Mouse (Mus musculus) kidney, adult 9 months (tissue): Measurements from ENCODE around the gene Zhx3.

Experiments used
- DNase-seq: peaks from one replicate; pipeline ENCODE4 v3.0.0; 2022

Gene Zhx3

DNA sequence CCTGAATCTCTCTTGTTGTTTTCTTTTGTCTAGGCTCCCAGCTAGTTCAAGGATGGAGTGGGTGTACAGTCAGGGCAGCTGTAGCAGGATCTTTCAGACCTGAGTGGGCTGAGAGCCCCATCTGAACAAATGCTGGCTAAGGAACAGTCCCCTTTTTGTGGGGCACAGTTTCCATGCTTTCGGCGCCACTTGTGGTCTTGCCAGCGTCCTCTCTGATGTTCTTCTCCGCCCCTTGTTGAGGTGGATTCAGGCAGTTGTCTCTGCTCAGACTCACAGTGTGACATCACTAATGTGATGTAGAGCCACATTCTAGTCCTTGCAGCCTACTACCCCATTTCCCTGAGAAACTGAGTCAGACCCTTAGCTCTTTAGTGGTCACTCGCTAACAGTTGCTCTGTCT lies 126.2 kb downstream of the Zhx3 start:
- DNase-seq: no peak

- DNase-seq: no peak
Observed at GRCm38 (mm10) chr2:160745497-160745896, 127.3 kb downstream of the Zhx3 start.

GRCm38 (mm10) chr2:160744823-160745210 lies 128.0 kb downstream of the Zhx3 start:
- no peak for DNase-seq

GRCm38 (mm10) chr2:160744040-160744822 lies 128.6 kb downstream of the Zhx3 start:
- peak; percentile 79 for DNase-seq

- no peak for DNase-seq
Observed at GRCm38 (mm10) chr2:160742161-160742609, 130.6 kb downstream of the Zhx3 start.

- DNase-seq: no peak
Observed at GRCm38 (mm10) chr2:160741580-160741979, 131.2 kb downstream of the Zhx3 start.

GRCm38 (mm10) chr2:160740521-160741156 lies 132.2 kb downstream of the Zhx3 start:
- DNase-seq: no peak

- peak; percentile 57 for DNase-seq
Observed at GRCm38 (mm10) chr2:160739647-160740356, 133.0 kb downstream of the Zhx3 start.

DNA sequence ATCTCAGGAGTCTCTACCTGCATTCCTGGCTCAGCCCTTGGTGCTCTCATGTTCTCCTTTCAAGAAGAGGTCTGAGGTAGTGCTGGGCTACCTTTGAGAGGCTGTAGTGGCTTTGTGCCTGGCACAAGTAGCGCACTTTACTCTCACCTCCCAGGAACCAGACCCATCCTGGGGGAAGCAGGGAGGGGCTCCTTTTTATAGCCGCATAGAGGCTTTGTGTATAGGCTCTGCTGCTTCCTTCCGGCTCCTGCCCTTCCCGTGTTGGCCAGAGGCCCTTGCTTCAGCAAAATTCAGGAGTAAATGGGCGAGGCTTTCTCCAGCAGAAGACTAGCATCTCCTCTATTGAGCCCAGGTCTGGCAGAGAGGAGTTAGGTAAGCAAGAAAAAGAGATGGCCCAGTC lies 134.4 kb downstream of the Zhx3 start:
- DNase-seq: no peak

DNA sequence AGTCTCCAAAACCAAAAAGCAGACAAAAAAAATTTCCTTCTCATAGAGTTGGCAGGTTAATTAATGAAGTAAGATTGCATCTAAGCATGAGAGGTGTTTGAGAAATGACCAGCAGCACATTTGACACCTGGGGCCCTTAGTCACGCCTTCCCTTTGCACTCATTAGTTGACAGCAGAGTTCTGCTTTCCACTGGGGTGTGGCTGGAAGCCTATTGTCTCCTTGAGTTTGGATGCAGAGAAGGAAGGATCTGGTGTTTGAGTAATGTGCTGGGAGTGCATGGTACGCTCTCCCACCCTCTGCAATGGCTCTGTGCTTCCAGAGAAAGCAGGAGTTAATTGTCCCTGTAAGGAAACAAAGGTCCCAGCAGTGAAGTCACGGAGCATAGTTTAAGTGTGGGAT lies 136.3 kb downstream of the Zhx3 start:
- no peak for DNase-seq

- no peak for DNase-seq
Observed at GRCm38 (mm10) chr2:160735706-160736310, 137.0 kb downstream of the Zhx3 start.

DNA sequence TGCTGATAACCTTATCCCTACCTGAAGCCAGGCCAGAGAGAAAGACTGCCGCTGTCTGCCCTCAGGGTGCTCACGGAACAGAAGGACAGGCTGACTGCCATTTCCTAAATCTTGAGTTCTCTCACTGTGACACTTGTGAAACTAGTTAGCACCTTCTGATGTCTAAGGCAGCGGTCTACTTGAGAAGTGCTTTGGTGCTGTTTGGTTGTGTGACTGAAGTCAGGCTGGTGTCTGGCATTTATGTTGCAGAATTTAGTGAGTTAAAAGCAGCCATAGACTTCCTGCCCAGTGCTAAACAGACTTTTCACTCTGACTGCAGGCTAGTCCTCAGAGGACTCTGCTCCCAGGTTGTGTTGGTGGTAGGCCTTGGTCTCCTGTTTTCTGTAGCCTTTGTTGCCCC lies 138.5 kb downstream of the Zhx3 start:
- no peak for DNase-seq

DNA sequence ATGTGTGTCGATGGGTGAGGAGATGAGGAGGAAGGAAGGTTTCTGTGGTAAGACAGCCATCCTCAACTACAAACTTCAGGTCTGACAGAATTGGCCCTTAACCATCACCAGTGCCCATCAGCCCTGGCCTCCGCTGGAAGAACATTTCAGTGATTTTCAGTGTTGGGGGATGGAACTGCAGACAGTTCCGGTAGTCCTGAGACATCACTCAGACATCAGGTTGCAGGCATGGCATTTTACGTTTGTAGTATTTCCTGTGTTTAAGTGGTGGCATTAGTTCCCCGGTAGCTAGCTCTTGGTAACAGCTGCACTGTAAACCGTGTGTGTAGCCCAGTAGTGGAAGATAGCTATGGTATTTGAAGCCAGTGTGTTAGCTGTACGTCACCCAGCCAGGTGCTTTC lies 139.7 kb downstream of the Zhx3 start:
- no peak for DNase-seq

DNA sequence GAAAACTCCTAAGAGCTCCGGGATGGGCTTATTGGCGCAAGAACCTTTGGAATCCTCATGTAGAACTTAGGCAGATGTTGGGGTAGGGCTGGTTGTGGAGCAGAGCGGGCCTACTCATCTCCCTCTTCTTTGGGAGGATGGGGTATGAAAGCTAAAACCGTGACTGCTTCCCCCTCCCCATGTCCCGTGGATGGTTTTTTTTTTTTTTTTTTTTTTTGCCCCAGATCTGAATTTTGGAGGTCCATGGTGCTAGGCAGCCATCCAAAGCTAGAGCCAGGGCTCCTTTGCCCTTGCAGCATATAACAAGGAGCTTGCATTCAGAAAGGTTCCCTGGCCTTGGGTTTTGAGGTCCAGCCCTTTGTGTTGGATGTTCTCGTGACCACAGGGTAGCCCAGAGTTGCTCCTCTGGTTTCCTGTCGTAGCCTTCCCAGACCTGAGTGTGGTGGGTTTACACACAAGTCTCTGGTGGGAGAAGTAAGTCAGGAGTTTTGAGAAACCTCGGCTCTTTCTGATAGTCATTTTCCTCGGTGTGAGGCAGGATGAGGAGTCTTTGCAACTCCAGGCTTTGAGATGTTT lies 140.3 kb downstream of the Zhx3 start:
- no peak for DNase-seq

DNA sequence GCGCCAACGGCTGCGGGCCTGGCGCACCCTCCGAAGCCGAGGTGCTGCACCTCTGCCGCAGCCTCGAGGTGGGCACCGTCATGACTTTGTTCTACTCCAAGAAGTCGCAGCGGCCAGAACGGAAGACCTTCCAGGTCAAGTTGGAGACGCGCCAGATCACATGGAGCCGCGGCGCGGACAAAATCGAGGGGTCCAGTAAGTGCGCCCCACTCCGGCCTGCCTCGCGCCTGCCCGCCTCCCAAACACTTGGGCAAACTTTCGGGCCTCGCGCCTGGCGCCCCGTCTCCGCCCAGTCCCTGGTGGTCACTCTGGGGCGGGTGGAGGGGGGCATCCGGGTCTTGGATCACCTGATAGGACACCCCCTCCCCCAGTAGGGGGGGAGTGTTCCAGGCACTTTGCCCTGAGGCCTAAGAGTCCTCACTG lies 140.9 kb downstream of the Zhx3 start:
- peak; percentile 77 for DNase-seq

DNA sequence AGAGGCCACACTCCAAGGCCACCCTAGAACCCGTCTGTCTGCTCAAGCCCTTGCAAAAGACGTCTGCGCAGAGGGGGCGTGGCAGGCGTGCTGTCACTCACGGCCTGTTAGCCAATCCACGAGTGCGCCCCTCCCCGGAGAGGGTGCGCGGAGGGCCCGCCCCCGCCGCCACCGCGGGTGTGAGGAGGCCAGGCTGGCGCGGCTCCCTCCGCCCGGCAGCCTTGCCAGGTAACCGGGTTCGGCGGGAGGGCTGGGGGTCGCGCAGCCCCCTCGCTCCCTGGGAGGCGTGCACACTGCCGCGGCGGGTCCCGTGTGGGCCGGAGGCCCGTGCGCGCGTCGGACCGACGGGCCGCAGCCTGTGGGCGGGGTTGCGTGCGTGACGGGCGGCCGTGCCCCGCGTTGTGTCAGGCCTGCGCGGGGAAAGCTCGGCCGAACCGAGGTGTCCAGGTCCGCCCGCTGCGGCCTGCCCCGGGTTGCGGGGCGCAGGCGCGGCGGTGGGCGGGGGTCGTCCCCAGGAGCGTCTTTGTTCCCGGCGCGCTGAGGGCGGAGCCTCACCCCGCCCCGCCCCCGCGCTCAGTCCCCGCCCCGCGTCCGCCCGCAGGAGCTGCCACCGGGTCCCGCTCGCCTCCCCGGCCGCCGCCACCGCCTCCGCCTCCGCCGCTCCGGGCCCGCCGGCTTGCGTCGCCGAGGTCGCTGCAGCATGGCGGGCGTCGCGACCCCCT lies 141.5 kb downstream of the Zhx3 start, which contains the start of gene Plcg1:
TSS of gene Plcg1 (plus strand) at position 184 of the 722 bp plus-strand sequence.
- peak; percentile 95 for DNase-seq

DNA sequence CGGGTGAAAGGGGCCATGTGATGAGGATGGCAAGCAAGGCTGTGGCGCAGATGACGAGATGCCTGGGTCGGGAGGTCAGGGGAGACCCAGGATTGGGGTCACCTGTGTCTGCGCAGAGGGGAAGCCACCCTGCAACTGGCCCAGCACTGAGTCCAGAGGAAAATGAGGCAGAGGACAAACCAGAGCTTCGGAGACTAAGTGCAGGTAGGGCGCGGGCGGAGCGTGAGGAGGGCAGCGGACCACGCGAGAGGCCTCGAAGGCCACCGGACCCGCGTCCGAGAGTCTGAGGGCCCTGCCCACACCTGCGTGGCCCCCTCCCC lies 142.0 kb downstream of the Zhx3 start:
- DNase-seq: no peak

GRCm38 (mm10) chr2:160729851-160730796 lies 142.7 kb downstream of the Zhx3 start:
- peak; percentile 72 for DNase-seq

DNA sequence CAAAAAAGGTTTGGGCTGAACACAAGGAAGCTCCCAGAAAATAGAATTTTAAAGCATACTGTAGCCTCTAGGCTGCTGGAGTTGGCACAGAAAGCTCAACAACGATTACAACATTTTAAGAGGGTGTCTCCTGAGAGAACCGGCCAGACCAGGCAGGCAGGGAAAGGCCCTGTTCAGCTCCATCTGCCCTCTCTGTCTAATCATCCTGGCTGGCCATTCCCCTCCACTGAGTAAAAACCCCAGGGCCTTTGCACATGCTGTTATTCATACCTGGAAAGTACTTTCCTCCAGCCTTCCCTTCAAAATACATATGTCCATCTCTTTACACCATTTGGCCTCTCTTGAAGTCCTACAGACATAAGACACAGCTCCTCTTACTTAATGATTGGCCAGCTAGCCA lies 143.4 kb downstream of the Zhx3 start:
- DNase-seq: no peak

DNA sequence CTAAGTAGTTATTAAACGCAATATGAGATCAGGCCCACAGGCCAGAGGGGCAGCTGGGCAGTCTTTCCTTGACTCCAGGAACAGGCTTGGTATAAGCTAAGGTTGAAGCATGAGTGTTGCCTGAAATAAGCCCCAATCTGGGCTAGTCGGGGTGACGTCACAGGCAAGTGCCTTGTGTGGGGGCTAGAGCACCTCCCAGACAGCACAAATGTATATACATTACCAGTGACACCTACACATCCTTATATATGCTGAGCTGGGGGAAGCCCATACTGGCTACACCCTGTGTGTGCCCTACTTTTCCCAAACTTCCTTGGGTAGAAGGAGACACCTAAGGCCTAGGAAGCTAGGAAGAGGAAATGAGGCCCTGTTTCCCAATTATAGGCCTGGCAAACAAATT lies 143.8 kb downstream of the Zhx3 start:
- no peak for DNase-seq
